Mouse (Mus musculus) forebrain, embryonic 16.5 days (tissue): ENCODE data around the gene 1700123K08Rik. TPM values are rescaled to one million over a fixed set of nuclear protein-coding genes. Genes with fewer than 3 reads are reported as not detected.
"Not testable (repeated sequence)": the region's sequence is repeated elsewhere in the genome, so short reads cannot be mapped to it uniquely, and the experiment has no call there.

Source experiments
- ATAC-seq: fragments of 200-750 bp; cut with Nextera tagmentation; 2 replicates; pipeline ENCODE4 v1.8.0; 2017; ENCODE audit warnings: mild to moderate bottlenecking, moderate library complexity
- H3K27ac ChIP-seq: fragments of 300-500 bp; sonication (generic); 2 replicates; pipeline ENCODE4 v1.5.1; 2014; ENCODE audit warnings: low read length, control low read depth
- H3K27me3 ChIP-seq: fragments of 300-500 bp; sonication (generic); replicated peaks from 2 replicates; pipeline ENCODE4 v1.6.1; 2014; ENCODE audit warnings: low read length; ENCODE audit not compliant: control insufficient read depth, insufficient read depth
- H3K36me3 ChIP-seq: fragments of 300-500 bp; sonication (generic); 2 replicates; pipeline ENCODE4 v1.6.1; 2014; ENCODE audit not compliant: control insufficient read depth, insufficient read depth
- H3K4me1 ChIP-seq: fragments of 300-500 bp; sonication (generic); replicated peaks from 2 replicates; pipeline ENCODE4 v1.6.1; 2014; ENCODE audit warnings: low read length; ENCODE audit not compliant: control insufficient read depth, insufficient read depth
- H3K4me2 ChIP-seq: fragments of 300-500 bp; sonication (generic); 2 replicates; pipeline ENCODE4 v1.6.1; 2014; ENCODE audit warnings: mild to moderate bottlenecking, low read length, control low read depth
- H3K4me3 ChIP-seq: fragments of 300-500 bp; sonication (generic); replicated peaks from 2 replicates; pipeline ENCODE4 v1.5.1; 2014; ENCODE audit warnings: mild to moderate bottlenecking, low read length, control low read depth
- H3K9ac ChIP-seq: fragments of 300-500 bp; sonication (generic); replicated peaks from 2 replicates; pipeline ENCODE4 v1.6.1; 2014; ENCODE audit warnings: low read depth, low read length, control low read depth
- H3K9me3 ChIP-seq: fragments of 300-500 bp; sonication (generic); 2 replicates; pipeline ENCODE4 v1.6.1; 2016; ENCODE audit warnings: low read length; ENCODE audit not compliant: control insufficient read depth
- WGBS: fragments of 180-500 bp; shearing (Covaris S2); extraction: QIAGEN DNeasy Blood & Tissue Kit; methylation state at CpG from one replicate; pipeline ENCODE4 v1.1.7; 2014; 5-methylcytosine and 5-hydroxymethylcytosine counted together
- microRNA-seq: library from miRNA; unstranded; fragments of <30 nt; microRNA quantifications from one replicate; pipeline ENCODE4, GENCODE M21; 2017
- polyA plus RNA-seq: library from polyadenylated mRNA; unstranded; fragments of >200 nt; fragmentation: Nextera tagmentation; extraction: Ambion mirVana; gene quantifications from 2 replicates; pipeline ENCODE4 v1.2.1, GENCODE M21; 2015

1700123K08Rik gene
- not detected in 2 replicates for polyA plus RNA-seq

GRCm38 (mm10) chr5:138564612-138565011 is at the start of gene 1700123K08Rik:
TSS of gene 1700123K08Rik (minus strand) at chr5:138564712.
- not testable (repeated sequence) for H3K4me3 ChIP-seq, H3K27me3 ChIP-seq, H3K9ac ChIP-seq, H3K9me3 ChIP-seq, H3K36me3 ChIP-seq, ATAC-seq, H3K4me2 ChIP-seq, H3K4me1 ChIP-seq, H3K27ac ChIP-seq
- 93% methylated on average over 2 of the region's 2 CpGs for WGBS

- H3K9me3 ChIP-seq, result 0 out of 2 replicates have a peak, but pooled peaks cover 5% of the 10 kb centered on the region
- H3K4me3 ChIP-seq, result no peak overlapping the region
- WGBS, result 93% methylated on average over 6 of the region's 6 CpGs
- H3K4me1 ChIP-seq, result no peaks in the 10 kb centered on the region
- H3K36me3 ChIP-seq, result no peaks in the 10 kb centered on the region
- no peaks in the 10 kb centered on the region for H3K27me3 ChIP-seq
- H3K9ac ChIP-seq, result no peak overlapping the region
- H3K4me2 ChIP-seq, result no peak overlapping the region
- no peak overlapping the region for H3K27ac ChIP-seq
- no peak for ATAC-seq
Measured at GRCm38 (mm10) chr5:138587396-138587795, 22.9 kb upstream of the 1700123K08Rik start.

GRCm38 (mm10) chr5:138571623-138572022 is 7.1 kb upstream of the 1700123K08Rik start:
- H3K4me1 ChIP-seq, result no peaks in the 10 kb centered on the region
- H3K27me3 ChIP-seq, result no peaks in the 10 kb centered on the region
- no peak overlapping the region for H3K4me3 ChIP-seq
- no peak overlapping the region for H3K9ac ChIP-seq
- H3K36me3 ChIP-seq, result no peaks in the 10 kb centered on the region
- H3K4me2 ChIP-seq, result no peak overlapping the region
- WGBS, result 60% methylated on average over 4 of the region's 4 CpGs
- H3K27ac ChIP-seq, result no peak overlapping the region
- H3K9me3 ChIP-seq, result no peaks in the 10 kb centered on the region
- ATAC-seq, result no peak

- Histone ChIP-seq H3K27me3 (no peaks in the 10 kb centered on the region), H3K4me1 (no peaks in the 10 kb centered on the region), H3K4me3 (no peak overlapping the region), H3K9me3 (no peaks in the 10 kb centered on the region), H3K4me2 (no peak overlapping the region), H3K27ac (no peak overlapping the region), H3K9ac (no peak overlapping the region), H3K36me3 (no peaks in the 10 kb centered on the region)
- no peak for ATAC-seq
- 50% methylated on average over 1 of the region's 1 CpGs for WGBS
Measured at GRCm38 (mm10) chr5:138552718-138553117, 11.8 kb downstream of the 1700123K08Rik start.

GRCm38 (mm10) chr5:138532491-138532890 is 32.0 kb downstream of the 1700123K08Rik start:
- H3K9me3 ChIP-seq, result no peaks in the 10 kb centered on the region
- H3K27ac ChIP-seq, result no peak overlapping the region
- WGBS, result 88% methylated on average over 1 of the region's 1 CpGs
- no peak overlapping the region for H3K4me3 ChIP-seq
- H3K9ac ChIP-seq, result no peak overlapping the region
- no peaks in the 10 kb centered on the region for H3K36me3 ChIP-seq
- H3K4me2 ChIP-seq, result no peak overlapping the region
- ATAC-seq, result no peak
- H3K4me1 ChIP-seq, result no peaks in the 10 kb centered on the region
- H3K27me3 ChIP-seq, result no peaks in the 10 kb centered on the region

Small RNA genes within 50 kb of the gene (microRNA-seq; reads per million reads assigned to microRNA genes)
- not detected for gene Gm24082

Other genes with a start within 250 kb of the 1700123K08Rik start
- not detected in 2 replicates for gene Pvrig, start 222.8 kb downstream of the 1700123K08Rik start, polyA plus RNA-seq
- 82.4 and 82.8 TPM in 2 replicates for gene Zfp157, start 123.2 kb downstream of the 1700123K08Rik start, polyA plus RNA-seq
- 113 and 132 TPM in 2 replicates for gene Zfp68, start 55.0 kb upstream of the 1700123K08Rik start, polyA plus RNA-seq
- 27.7 and 28.4 TPM in 2 replicates for gene A430033K04Rik, start 58.1 kb upstream of the 1700123K08Rik start, polyA plus RNA-seq
- gene Fam20c, start 189.8 kb upstream of the 1700123K08Rik start, polyA plus RNA-seq, result 34.8 and 39.2 TPM in 2 replicates